8 mouse cellular contexts compared by ENCODE assay signal in genomic region chr5:115844368-115844765, GRCm38 (mm10). TPM values are rescaled to one million over a fixed set of nuclear protein-coding genes. Genes with fewer than 3 reads are reported as not detected.
DNase-seq lines count a peak whose midpoint lies in the region; ATAC-seq and TF ChIP-seq lines count a peak whose summit lies in the region.

No protein-coding gene starts in this region.

- no peak for DNase-seq in cerebellum, adult 2 months
- DNase-seq in cerebellum, postnatal 14 days = no peak
- DNase-seq in forebrain, postnatal 0 days = no peak
- DNase-seq in cerebellum, adult 9-11 months = no peak
- DNase-seq in adrenal gland, postnatal 10 days = no peak

- peaks cover 32% of the 10 kb centered on the region for H3K79me3 ChIP-seq in C2C12 (ENCODE audit: low read depth)

- no peak for TF ChIP-seq POLR2A in cerebellum, adult 2 months (IDR thresholded peaks at IDR 0.05; ENCODE audit: borderline replicate concordance, insufficient read depth, low read length)

- H3K9me3 ChIP-seq in forebrain, postnatal 0 days (ENCODE audit: low read length) = no peaks in the 10 kb centered on the region
- H3K9me3 ChIP-seq in lung, embryonic 15.5 days = no peaks in the 10 kb centered on the region

- H3K27me3 ChIP-seq in cerebellum, adult 2 months (ENCODE audit: control insufficient read depth, insufficient read depth, low read length) = no peaks in the 10 kb centered on the region
- H3K27me3 ChIP-seq in C2C12 (ENCODE audit: control insufficient read depth, insufficient read depth, insufficient read length) = no peaks in the 10 kb centered on the region
- H3K27me3 ChIP-seq in forebrain, postnatal 0 days (ENCODE audit: insufficient read depth, low read length) = no peaks in the 10 kb centered on the region
- no peaks in the 10 kb centered on the region for H3K27me3 ChIP-seq in lung, embryonic 15.5 days

- no peak for ATAC-seq in forebrain, postnatal 0 days
- ATAC-seq in lung, embryonic 15.5 days (ENCODE audit: borderline replicate concordance, extremely low read depth, low FRiP score, low TSS enrichment) = peak; percentile 32
- no peak for ATAC-seq in CD4-positive, CD25-positive, alpha-beta regulatory T cell, adult 4 months

- peaks cover 43% of the 10 kb centered on the region for H3K79me2 ChIP-seq in C2C12 (ENCODE audit: control insufficient read depth, insufficient read depth)

- H3K4me2 ChIP-seq in forebrain, postnatal 0 days (ENCODE audit: low read depth) = peak overlapping the region; percentile 98
- peak overlapping the region; percentile 81 for H3K4me2 ChIP-seq in lung, embryonic 15.5 days

- H3K4me1 ChIP-seq in cerebellum, adult 2 months (ENCODE audit: control insufficient read depth, insufficient read depth, low read length) = no peaks in the 10 kb centered on the region
- peaks cover 3% of the 10 kb centered on the region; the same call in 1 of the 2 replicates for H3K4me1 ChIP-seq in forebrain, postnatal 0 days (ENCODE audit: insufficient read depth)
- peaks cover 30% of the 10 kb centered on the region for H3K4me1 ChIP-seq in lung, embryonic 15.5 days

- peak overlapping the region; percentile 33 for H3ac ChIP-seq in C2C12 (ENCODE audit: control insufficient read depth, insufficient read length, low read depth)

- WGBS in cerebellum, adult 2 months = 3% methylated on average over 12 of the region's 12 CpGs
- 4% methylated on average over 12 of the region's 12 CpGs for WGBS in forebrain, postnatal 0 days
- WGBS in lung, embryonic 15.5 days = 2% methylated on average over 12 of the region's 12 CpGs

- H3K9ac ChIP-seq in forebrain, postnatal 0 days = no peak overlapping the region
- peak overlapping the region; percentile 56 for H3K9ac ChIP-seq in lung, embryonic 15.5 days

- no peak overlapping the region for H3K27ac ChIP-seq in cerebellum, adult 2 months (ENCODE audit: insufficient read depth, low read length)
- H3K27ac ChIP-seq in forebrain, postnatal 0 days (ENCODE audit: low read depth, low read length) = no peak overlapping the region
- H3K27ac ChIP-seq in lung, embryonic 15.5 days = peak overlapping the region; percentile 82

- peaks cover 12% of the 10 kb centered on the region for H3K36me3 ChIP-seq in C2C12 (ENCODE audit: control insufficient read depth, insufficient read depth)
- no peaks in the 10 kb centered on the region for H3K36me3 ChIP-seq in forebrain, postnatal 0 days (ENCODE audit: insufficient read depth)
- H3K36me3 ChIP-seq in lung, embryonic 15.5 days = peaks cover 8% of the 10 kb centered on the region; the same call in 1 of the 2 replicates

- no peak for TF ChIP-seq CTCF in cerebellum, adult 2 months (IDR thresholded peaks at IDR 0.05; ENCODE audit: borderline replicate concordance, insufficient read depth, low read depth, low read length)
- no peak for TF ChIP-seq CTCF in C2C12 (IDR thresholded peaks at IDR 0.05; ENCODE audit: control insufficient read depth, insufficient read depth, insufficient read length)
- TF ChIP-seq CTCF in forebrain, postnatal 0 days (IDR thresholded peaks at IDR 0.05; ENCODE audit: low read depth) = no peak

- H3K4me3 ChIP-seq in cerebellum, adult 2 months (replicated peaks; ENCODE audit: insufficient read depth, low read depth, low read length) = peak overlapping the region; percentile 54
- H3K4me3 ChIP-seq in C2C12 (ENCODE audit: insufficient read depth, poor library complexity, severe bottlenecking) = peak overlapping the region; percentile 91
- peak overlapping the region; percentile 44 for H3K4me3 ChIP-seq in forebrain, postnatal 0 days (ENCODE audit: low read depth, low read length)
- peak overlapping the region; percentile 73 for H3K4me3 ChIP-seq in lung, embryonic 15.5 days

TF ChIP-seq in C2C12, 6 proteins besides CTCF, POLR2A, EP300 and RAD21:
- no peak for TF ChIP-seq FOSL1 (IDR thresholded peaks at IDR 0.05; ENCODE audit: insufficient read depth, low read length, poor library complexity, severe bottlenecking)
- TF ChIP-seq MAX (IDR thresholded peaks at IDR 0.05) = no peak
- TF ChIP-seq USF1 (IDR thresholded peaks at IDR 0.05; ENCODE audit: low read depth) = no peak
- TF ChIP-seq MYOD1 (IDR thresholded peaks at IDR 0.05; ENCODE audit: control insufficient read depth, insufficient read length, low read depth) = no peak
- TF ChIP-seq MYOG (IDR thresholded peaks at IDR 0.05; ENCODE audit: control insufficient read depth, extremely low read depth, insufficient read length) = no peak
- no peak for TF ChIP-seq CEBPB (IDR thresholded peaks at IDR 0.05; ENCODE audit: low read depth)

RNA-seq across cellular contexts. Expression of gene Cit, which starts 0.7 kb away (rescaled TPM):
- 46.7 and 47.3 TPM in 2 replicates for polyA plus RNA-seq in cerebellum, adult 2 months (2012; rRNA removed)
- polyA plus RNA-seq in C2C12 (2012; fragmentation: generic; extraction: Trizol) = 19.9 TPM
- 15.8 and 23.3 TPM in 2 replicates for total RNA-seq in forebrain, postnatal 0 days (2014; rRNA removed)
- polyA plus RNA-seq in forebrain, postnatal 0 days (2015; fragmentation: Nextera tagmentation; extraction: Ambion mirVana) = 7.6 and 18.7 TPM in 2 replicates
- 41.5 and 47.4 TPM in 2 replicates for polyA plus RNA-seq in lung, embryonic 15.5 days (2015; fragmentation: Nextera tagmentation; extraction: Ambion mirVana)
- polyA plus RNA-seq in CD4-positive, CD25-positive, alpha-beta regulatory T cell, adult 4 months (2017; shearing (Covaris generic)) = 1 to 10 TPM; 3.8 to 4.9 TPM
- total RNA-seq in adrenal gland, postnatal 10 days (2021) = 10 to 100 TPM in 1 of 2 experiments, 1 to 10 TPM in 1; 6.6 to 13.7 TPM
